Mouse (Mus musculus) hindbrain, embryonic 12.5 days (tissue): ENCODE measurements at regions not wholly inside any gene's neighbourhood (a gene's known extent, or its start where the extent isn't known, plus 50 kb on each side); places are given as distances from the start of the nearest gene placed in this dataset.

Experiments
- ATAC-seq: fragments of 200-750 bp; cut with Nextera tagmentation; 2 replicates; pipeline ENCODE4 v1.8.0; 2017; ENCODE audit warnings: moderate TSS enrichment; ENCODE audit not compliant: low FRiP score
- H3K27ac ChIP-seq: fragments of 300-500 bp; sonication (generic); 2 replicates; pipeline ENCODE4 v1.5.1; 2016; ENCODE audit warnings: mild to moderate bottlenecking
- H3K27me3 ChIP-seq: fragments of 300-500 bp; sonication (generic); 2 replicates; pipeline ENCODE4 v1.6.1; 2016; ENCODE audit warnings: mild to moderate bottlenecking
- H3K36me3 ChIP-seq: fragments of 300-500 bp; sonication (generic); 2 replicates; pipeline ENCODE4 v1.6.1; 2016; ENCODE audit warnings: mild to moderate bottlenecking
- H3K4me1 ChIP-seq: fragments of 300-500 bp; sonication (generic); 2 replicates; pipeline ENCODE4 v1.6.1; 2016
- H3K4me2 ChIP-seq: fragments of 300-500 bp; sonication (generic); replicated peaks from 2 replicates; pipeline ENCODE4 v1.6.1; 2016; ENCODE audit warnings: mild to moderate bottlenecking
- H3K4me3 ChIP-seq: fragments of 300-500 bp; sonication (generic); 2 replicates; pipeline ENCODE4 v1.5.1; 2016; ENCODE audit warnings: mild to moderate bottlenecking
- H3K9ac ChIP-seq: fragments of 300-500 bp; sonication (generic); 2 replicates; pipeline ENCODE4 v1.6.1; 2016; ENCODE audit warnings: mild to moderate bottlenecking, moderate library complexity
- H3K9me3 ChIP-seq: fragments of 300-500 bp; sonication (generic); replicated peaks from 2 replicates; pipeline ENCODE4 v1.6.1; 2016; ENCODE audit warnings: mild to moderate bottlenecking
- WGBS: fragments of 180-500 bp; shearing (Covaris S2); methylation state at CpG from one replicate; pipeline ENCODE4 v1.1.7; 2016; 5-methylcytosine and 5-hydroxymethylcytosine counted together

DNA sequence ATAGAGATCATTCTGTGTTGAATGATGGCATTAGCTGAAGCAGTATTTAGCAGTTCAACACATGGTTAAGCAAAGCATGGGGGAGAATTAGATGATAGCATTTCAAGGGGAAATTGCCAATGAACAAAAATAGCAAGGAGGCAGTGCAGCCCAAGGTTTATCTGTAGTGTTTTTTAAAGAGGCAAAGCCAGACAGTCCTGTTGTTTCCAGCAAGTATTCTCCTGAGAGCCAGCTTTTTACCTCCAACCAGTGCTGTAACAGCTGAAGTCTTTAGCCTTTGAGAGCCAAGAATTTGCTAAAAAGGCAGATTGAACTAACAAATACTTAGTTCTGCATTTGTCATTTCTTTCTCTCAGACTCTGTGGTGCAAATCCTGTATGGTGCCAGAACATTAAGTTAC, 305.1 kb upstream of the Arx start:
- H3K4me2 ChIP-seq: no peak overlapping the region
- no peak for ATAC-seq
- no peak overlapping the region for H3K27ac ChIP-seq
- H3K4me3 ChIP-seq: no peak overlapping the region
- H3K9me3 ChIP-seq: no peaks in the 10 kb centered on the region
- H3K4me1 ChIP-seq: no peaks in the 10 kb centered on the region
- H3K27me3 ChIP-seq: no peaks in the 10 kb centered on the region
- H3K9ac ChIP-seq: no peak overlapping the region
- H3K36me3 ChIP-seq: no peaks in the 10 kb centered on the region

GRCm38 (mm10) chrX:93002236-93002976, 283.8 kb upstream of the Arx start:
- 64% methylated on average over 9 of the region's 9 CpGs for WGBS
- no peak overlapping the region for H3K4me3 ChIP-seq
- H3K9me3 ChIP-seq: no peaks in the 10 kb centered on the region

GRCm38 (mm10) chrX:93006681-93007080, 279.6 kb upstream of the Arx start:
- Histone ChIP-seq H3K4me1 (no peaks in the 10 kb centered on the region), H3K27me3 (no peaks in the 10 kb centered on the region), H3K9me3 (no peaks in the 10 kb centered on the region), H3K36me3 (no peaks in the 10 kb centered on the region), H3K4me3 (no peak overlapping the region), H3K9ac (no peak overlapping the region), H3K27ac (no peak overlapping the region), H3K4me2 (no peak overlapping the region)
- no peak for ATAC-seq
- WGBS: 74% methylated on average over 2 of the region's 2 CpGs

More at GRCm38 (mm10) chrX:93002236-93002976, 283.8 kb upstream of the Arx start:
- Histone ChIP-seq H3K27me3 (no peaks in the 10 kb centered on the region), H3K4me2 (no peak overlapping the region), H3K36me3 (no peaks in the 10 kb centered on the region), H3K9ac (no peak overlapping the region), H3K27ac (no peak overlapping the region), H3K4me1 (no peaks in the 10 kb centered on the region)
- no peak for ATAC-seq

DNA sequence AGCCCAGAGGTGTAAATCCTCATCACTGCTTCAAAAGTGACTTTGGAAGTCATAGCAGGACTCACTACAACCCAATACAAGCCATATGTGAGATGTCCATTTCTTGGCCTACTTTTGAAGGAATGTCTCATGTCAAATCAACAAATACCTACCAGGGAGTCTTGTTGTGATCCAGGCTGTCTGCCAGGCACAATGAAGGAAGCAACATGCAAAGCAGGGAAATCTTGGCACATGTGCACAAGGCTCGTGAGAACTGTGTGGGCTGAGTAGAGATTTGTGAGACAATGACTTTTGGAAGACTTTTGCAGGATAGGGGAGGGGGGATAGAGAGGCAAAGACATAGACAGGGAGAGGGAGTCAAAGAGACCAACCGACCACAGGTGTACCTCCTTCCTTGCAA, 274.7 kb upstream of the Arx start:
- Histone ChIP-seq H3K9me3 (no peaks in the 10 kb centered on the region), H3K9ac (no peak overlapping the region), H3K36me3 (no peaks in the 10 kb centered on the region), H3K27ac (no peak overlapping the region), H3K4me3 (no peak overlapping the region), H3K4me2 (no peak overlapping the region), H3K4me1 (no peaks in the 10 kb centered on the region), H3K27me3 (no peaks in the 10 kb centered on the region)
- WGBS: 56% methylated on average over 2 of the region's 2 CpGs
- no peak for ATAC-seq

- H3K9me3 ChIP-seq: no peaks in the 10 kb centered on the region
- no peaks in the 10 kb centered on the region for H3K27me3 ChIP-seq
- no peak overlapping the region for H3K27ac ChIP-seq
- no peaks in the 10 kb centered on the region for H3K36me3 ChIP-seq
- ATAC-seq: no peak
- no peak overlapping the region for H3K4me2 ChIP-seq
- H3K9ac ChIP-seq: no peak overlapping the region
- H3K4me1 ChIP-seq: no peaks in the 10 kb centered on the region
- 63% methylated on average over 3 of the region's 3 CpGs for WGBS
- H3K4me3 ChIP-seq: no peak overlapping the region
Observed at GRCm38 (mm10) chrX:93016391-93016790, 269.9 kb upstream of the Arx start.

DNA sequence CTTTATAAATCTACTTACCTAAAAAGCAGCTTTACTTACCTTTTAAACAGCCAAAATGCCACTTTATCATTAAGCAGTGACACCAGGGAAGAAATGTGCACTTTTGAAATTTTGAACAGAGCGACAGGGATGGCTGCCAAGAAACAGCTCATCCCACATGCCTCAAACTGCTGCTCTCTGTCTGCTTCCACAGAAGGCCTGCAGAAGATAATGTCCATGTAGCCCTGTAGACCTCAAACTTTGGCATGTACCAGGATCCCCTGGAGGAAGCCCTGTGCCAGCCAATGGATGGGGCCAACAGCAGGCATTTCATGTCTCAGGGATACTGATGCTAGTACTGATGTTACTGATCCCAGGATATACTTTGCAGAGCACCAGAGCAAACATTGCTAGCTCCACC, 245.1 kb upstream of the Arx start:
- Histone ChIP-seq H3K9me3 (no peaks in the 10 kb centered on the region), H3K4me3 (no peak overlapping the region), H3K4me1 (no peaks in the 10 kb centered on the region), H3K36me3 (no peaks in the 10 kb centered on the region), H3K4me2 (no peak overlapping the region), H3K27ac (no peak overlapping the region), H3K27me3 (no peaks in the 10 kb centered on the region), H3K9ac (no peak overlapping the region)
- 83% methylated on average over 1 of the region's 1 CpGs for WGBS
- ATAC-seq: no peak

- H3K9me3 ChIP-seq: no peaks in the 10 kb centered on the region
- no peaks in the 10 kb centered on the region for H3K4me1 ChIP-seq
- no peaks in the 10 kb centered on the region for H3K27me3 ChIP-seq
- H3K36me3 ChIP-seq: no peaks in the 10 kb centered on the region
- 66% methylated on average over 3 of the region's 3 CpGs for WGBS
- H3K4me3 ChIP-seq: no peak overlapping the region
- no peak overlapping the region for H3K9ac ChIP-seq
- ATAC-seq: no peak
- no peak overlapping the region for H3K4me2 ChIP-seq
- no peak overlapping the region for H3K27ac ChIP-seq
Observed at GRCm38 (mm10) chrX:93042736-93043135, 243.5 kb upstream of the Arx start.

GRCm38 (mm10) chrX:93048967-93049754, 237.1 kb upstream of the Arx start:
- no peaks in the 10 kb centered on the region for H3K9me3 ChIP-seq
- H3K4me2 ChIP-seq: no peak overlapping the region
- no peak overlapping the region for H3K4me3 ChIP-seq
- ATAC-seq: no peak
- H3K9ac ChIP-seq: no peak overlapping the region
- H3K27ac ChIP-seq: no peak overlapping the region
- 83% methylated on average over 1 of the region's 1 CpGs for WGBS
- H3K4me1 ChIP-seq: no peaks in the 10 kb centered on the region
- H3K27me3 ChIP-seq: no peaks in the 10 kb centered on the region
- H3K36me3 ChIP-seq: no peaks in the 10 kb centered on the region

DNA sequence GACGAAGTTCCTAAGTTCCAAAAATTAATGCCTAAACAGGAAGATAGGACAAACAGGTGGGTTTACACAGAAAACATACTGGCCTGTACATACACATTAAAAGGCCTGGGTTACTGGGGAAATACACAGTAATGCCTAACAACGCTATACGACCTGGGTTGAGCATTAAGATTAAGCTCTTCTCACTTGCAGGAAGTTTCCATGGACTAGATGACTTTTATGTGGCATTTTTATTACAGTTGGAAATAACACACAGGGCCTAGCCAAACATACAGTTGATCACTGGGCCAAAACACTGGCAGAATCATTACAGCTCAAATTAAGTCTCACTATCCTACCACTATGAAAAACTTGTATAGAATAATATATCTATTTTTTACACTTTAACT, 236.5 kb upstream of the Arx start:
- Histone ChIP-seq H3K9me3 (no peaks in the 10 kb centered on the region), H3K27me3 (no peaks in the 10 kb centered on the region), H3K4me2 (no peak overlapping the region), H3K4me1 (no peaks in the 10 kb centered on the region), H3K9ac (no peak overlapping the region), H3K27ac (no peak overlapping the region), H3K4me3 (no peak overlapping the region), H3K36me3 (no peaks in the 10 kb centered on the region)
- 86% methylated on average over 3 of the region's 3 CpGs for whole genome bisulfite sequencing
- ATAC-seq: no peak

GRCm38 (mm10) chrX:93059533-93059932, 226.7 kb upstream of the Arx start:
- Histone ChIP-seq H3K4me3 (no peak overlapping the region), H3K4me1 (no peaks in the 10 kb centered on the region), H3K36me3 (no peaks in the 10 kb centered on the region), H3K9me3 (no peaks in the 10 kb centered on the region), H3K27me3 (no peaks in the 10 kb centered on the region), H3K27ac (no peak overlapping the region), H3K9ac (no peak overlapping the region), H3K4me2 (no peak overlapping the region)
- no peak for ATAC-seq
- WGBS: 77% methylated on average over 4 of the region's 4 CpGs

DNA sequence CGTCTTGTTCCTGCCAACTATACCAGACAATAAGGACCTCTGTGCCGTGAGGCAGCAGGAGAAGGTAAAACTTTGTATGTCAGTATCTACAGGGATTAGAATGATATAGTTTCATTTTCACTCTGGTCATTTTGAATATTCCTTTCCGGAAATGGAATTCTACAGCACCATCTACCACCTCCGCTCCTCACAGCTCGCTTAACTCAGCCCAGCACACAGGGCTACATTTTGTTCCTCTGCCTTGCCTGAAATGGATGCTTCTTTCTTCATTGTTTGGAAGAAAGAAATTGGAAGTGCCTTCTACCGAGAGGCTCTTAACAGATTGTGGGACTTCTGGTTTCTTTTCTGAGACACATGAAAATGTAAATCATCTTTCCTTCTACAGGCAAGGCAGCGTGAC, 217.4 kb upstream of the Arx start:
- H3K9ac ChIP-seq: no peak overlapping the region
- no peak overlapping the region for H3K4me3 ChIP-seq
- H3K4me2 ChIP-seq: no peak overlapping the region
- ATAC-seq: no peak
- WGBS: 64% methylated on average over 7 of the region's 7 CpGs
- H3K27ac ChIP-seq: no peak overlapping the region
- no peaks in the 10 kb centered on the region for H3K4me1 ChIP-seq
- H3K36me3 ChIP-seq: no peaks in the 10 kb centered on the region
- no peaks in the 10 kb centered on the region for H3K27me3 ChIP-seq
- H3K9me3 ChIP-seq: no peaks in the 10 kb centered on the region

DNA sequence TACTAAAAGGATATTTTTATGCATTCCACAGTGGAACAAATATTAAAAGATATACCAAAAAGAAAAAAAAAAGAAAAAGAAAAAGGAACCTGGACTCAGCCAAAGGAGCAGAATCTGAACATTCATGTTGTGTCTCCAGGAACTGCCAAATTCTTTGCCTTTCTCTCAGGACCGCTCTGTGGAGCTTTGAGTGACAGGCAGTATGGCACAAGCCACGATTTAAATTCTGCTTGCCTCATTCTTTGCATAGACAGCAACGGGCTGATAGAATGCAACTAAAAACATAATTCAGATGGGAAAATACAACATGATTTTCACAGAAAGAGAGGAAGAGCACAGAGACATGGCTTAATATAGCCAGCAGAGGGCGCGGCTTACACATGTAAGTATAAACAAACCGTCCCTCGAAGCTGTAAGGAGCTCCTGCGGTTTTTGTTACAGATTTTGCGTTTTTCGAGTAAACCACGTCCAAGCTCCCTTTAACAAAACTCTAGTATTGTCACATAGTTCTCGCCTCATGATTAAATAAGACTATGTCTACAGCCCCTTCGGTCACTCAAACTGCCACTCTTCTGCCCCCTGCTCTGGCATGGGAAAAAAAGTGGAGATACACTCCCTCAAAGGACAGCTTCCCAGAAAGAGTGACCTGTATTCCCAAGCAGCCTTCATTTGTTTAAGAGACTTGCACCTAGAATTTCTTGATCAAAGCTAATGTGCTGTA, 216.5 kb upstream of the Arx start:
- Histone ChIP-seq H3K9me3 (no peaks in the 10 kb centered on the region), H3K4me3 (no peak overlapping the region), H3K4me2 (peak overlapping the region; percentile 41), H3K4me1 (no peaks in the 10 kb centered on the region), H3K27ac (no peak overlapping the region), H3K9ac (no peak overlapping the region), H3K36me3 (no peaks in the 10 kb centered on the region), H3K27me3 (no peaks in the 10 kb centered on the region)
- ATAC-seq: peak; percentile 43
- 20% methylated on average over 13 of the region's 13 CpGs for WGBS
